In the genomic region with DNA sequence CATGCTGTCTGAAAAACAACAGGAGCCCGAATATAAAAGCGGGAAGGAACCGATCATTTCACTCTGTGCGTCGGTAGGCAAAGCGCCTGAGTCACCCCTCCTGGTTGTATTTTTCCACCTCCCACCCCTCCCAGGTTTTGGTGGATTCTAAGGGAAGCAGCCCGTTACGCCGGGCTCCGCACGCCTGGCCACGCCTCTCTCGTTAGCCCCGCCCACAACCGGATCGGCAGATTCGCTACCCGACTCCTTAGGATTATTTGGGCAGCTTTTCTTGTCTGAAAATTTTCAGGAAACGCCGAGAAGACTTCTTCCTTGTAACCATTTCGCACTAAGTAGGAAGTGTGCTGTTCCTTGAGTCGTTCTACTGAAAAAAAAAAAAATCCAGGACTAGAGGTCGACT, we compare ENCODE assay signal across 8 mouse cellular contexts. TPM values are rescaled to one million over a fixed set of nuclear protein-coding genes. Genes with fewer than 3 reads are reported as not detected.
A peak's percentile ranks its signal among the peaks of the same experiment; 100 is the strongest.
DNase-seq lines count a peak whose midpoint lies in the region; ATAC-seq and TF ChIP-seq lines count a peak whose summit lies in the region.

Gene Setd1a, plus strand, starts transcription at position 245 of the 400 bp plus-strand sequence.

- WGBS in hindbrain, embryonic 10.5 days, result under 1% methylated on average over 23 of the region's 23 CpGs
- under 1% methylated on average over 23 of the region's 23 CpGs for WGBS in lung, postnatal 0 days

- H3K4me3 ChIP-seq in hindbrain, embryonic 10.5 days, result peak within 1 kb of the TSS; percentile 94
- H3K4me3 ChIP-seq in lung, postnatal 0 days (ENCODE audit: low read depth, low read length), result peak within 1 kb of the TSS; percentile 95

- H3K4me2 ChIP-seq in lung, postnatal 0 days (replicated peaks; ENCODE audit: low read depth, low read length), result peak within 1 kb of the TSS; percentile 83

- H3K27ac ChIP-seq in hindbrain, embryonic 10.5 days, result peak within 1 kb of the TSS; percentile 100
- peak within 1 kb of the TSS; percentile 98 for H3K27ac ChIP-seq in lung, postnatal 0 days (ENCODE audit: low read length)

- no peak for TF ChIP-seq CTCF in lung, postnatal 0 days (IDR thresholded peaks at IDR 0.05)

- H3K9me3 ChIP-seq in hindbrain, embryonic 10.5 days, result no peaks in the 10 kb centered on the region
- no peaks in the 10 kb centered on the region for H3K9me3 ChIP-seq in lung, postnatal 0 days (ENCODE audit: low read length)

- peak within 1 kb of the TSS; percentile 83 for H3K9ac ChIP-seq in lung, postnatal 0 days (replicated peaks; ENCODE audit: low read depth)

- DNase-seq in MN1 (ENCODE audit: low spot score), result peak; percentile 92
- DNase-seq in cerebellum, adult 9-10 months, result peak; percentile 92
- peak; percentile 85 for DNase-seq in hindbrain, embryonic 10.5 days (ENCODE audit: low spot score)
- DNase-seq in layer of hippocampus, adult 9-11 months, result peak; percentile 88
- peak; percentile 89 for DNase-seq in lung, postnatal 0 days (ENCODE audit: low spot score)
- DNase-seq in ovary, postnatal 36 days (ENCODE audit: low spot score), result peak; percentile 86
- DNase-seq in thymus, postnatal 14 days, result peak; percentile 89

- peaks cover 29% of the 10 kb centered on the region for H3K4me1 ChIP-seq in hindbrain, embryonic 10.5 days (replicated peaks)
- H3K4me1 ChIP-seq in lung, postnatal 0 days (ENCODE audit: insufficient read depth, low read depth, low read length), result peaks cover under 1% of the 10 kb centered on the region

- H3K27me3 ChIP-seq in hindbrain, embryonic 10.5 days (ENCODE audit: insufficient read depth, poor library complexity, severe bottlenecking), result no peaks in the 10 kb centered on the region
- H3K27me3 ChIP-seq in lung, postnatal 0 days (replicated peaks; ENCODE audit: insufficient read depth, low read length), result no peaks in the 10 kb centered on the region

- peaks cover 30% of the 10 kb centered on the region for H3K36me3 ChIP-seq in hindbrain, embryonic 10.5 days
- peaks cover 11% of the 10 kb centered on the region; the same call in 1 of the 2 replicates for H3K36me3 ChIP-seq in lung, postnatal 0 days (ENCODE audit: insufficient read depth, low read length)

- ATAC-seq in frontal cortex, adult (ENCODE audit: low TSS enrichment), result peak; percentile 56
- peak; percentile 68 for ATAC-seq in lung, postnatal 0 days

- peak; percentile 74 for TF ChIP-seq EP300 in lung, postnatal 0 days (IDR thresholded peaks at IDR 0.05)

RNA-seq across cellular contexts. Expression of gene Setd1a, which starts in this region (rescaled TPM):
- polyA plus RNA-seq in hindbrain, embryonic 10.5 days (2016; fragmentation: Nextera tagmentation; extraction: Ambion mirVana), result 16.5 and 18.7 TPM in 2 replicates
- polyA plus RNA-seq in lung, postnatal 0 days (2015; fragmentation: Nextera tagmentation; extraction: Ambion mirVana), result 10.5 and 11.0 TPM in 2 replicates

Comparison
In these comparisons a context has a peak if more than half of its experiments do, and no peak if none do; other contexts are left out.
1. Peak in every context shown above with its lines: DNase-seq, ATAC-seq, H3K4me3 ChIP-seq and H3K27ac ChIP-seq.